Mouse (Mus musculus) left cerebral cortex, adult 18-20 months (tissue): ENCODE results near the gene Ppil2. TPM values are rescaled to one million over a fixed set of nuclear protein-coding genes. Genes with fewer than 3 reads are reported as not detected.

ENCODE experiments used
- DNase-seq, 2 experiments: peaks; one replicate each; pipeline ENCODE4 v3.0.0; 2021 to 2022; ENCODE audit warnings: low spot score in 2 of 2, mixed read lengths in 1 of 2
- microRNA-seq, 2 experiments: library from miRNA; unstranded; fragments of <30 nt; microRNA quantifications; one replicate each; pipeline ENCODE4 v1.2.0; 2021
- total RNA-seq, 2 experiments: library from RNA; stranded (reverse); gene quantifications; 2 replicates each; pipeline ENCODE4 v1.2.3; 2021

Gene Ppil2
- total RNA-seq, 2 experiments from 2014 or later, result 83.6 to 84.8 TPM

DNA sequence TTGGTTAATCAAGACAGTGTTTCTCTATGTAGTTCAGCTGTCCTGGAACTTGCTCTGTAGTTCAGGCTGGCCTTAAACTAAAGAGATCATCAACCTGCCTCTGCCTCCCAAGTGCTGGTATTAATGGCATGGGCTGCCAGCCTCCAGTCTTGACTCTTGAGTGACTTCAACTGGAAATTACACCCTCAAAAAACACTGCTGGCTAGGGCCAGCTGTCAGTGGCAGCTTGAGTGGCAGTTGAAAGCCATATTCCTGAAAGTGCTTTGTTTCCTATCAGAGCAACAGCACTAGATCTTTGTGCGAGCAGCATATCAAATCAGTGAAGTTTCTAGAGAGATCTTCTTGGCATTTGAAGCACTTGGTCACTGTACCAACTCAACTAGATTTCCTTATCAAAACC, 69.6 kb downstream of the Ppil2 start:
- no peak for DNase-seq

DNA sequence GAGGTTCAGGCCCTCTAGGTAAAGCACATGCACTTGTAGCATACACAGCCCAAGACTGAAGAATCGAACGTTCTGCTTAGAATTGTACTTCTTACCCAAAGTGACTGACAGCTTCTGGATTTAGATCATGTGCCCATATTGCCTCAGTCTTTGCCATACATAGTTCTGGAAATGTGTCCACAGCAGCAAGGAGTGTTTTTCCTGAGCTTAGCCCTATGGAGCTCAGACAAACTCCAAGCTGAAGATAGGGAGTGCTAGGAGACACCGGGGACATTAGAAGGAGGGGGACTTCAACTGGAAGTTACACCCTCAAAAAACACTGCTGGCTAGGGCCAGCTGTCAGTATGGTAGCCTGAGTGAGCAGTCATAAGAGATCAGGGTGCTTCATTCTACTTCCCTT, 70.3 kb downstream of the Ppil2 start:
- no peak for DNase-seq

Small RNAs within 50 kb of the gene (microRNA-seq; reads per million reads assigned to microRNA genes)
- gene Mir130b (86.3 to 102 reads per million in 2 experiments), gene Mir301b (2.5 to 5.1 reads per million in 2 experiments)

Other genes starting within 250 kb of the Ppil2 start
- not detected for gene Igll1, start 247.3 kb downstream of the Ppil2 start, total RNA-seq
- gene Top3b, start 240.5 kb downstream of the Ppil2 start, total RNA-seq, result 10 to 100 TPM; 60.3 to 60.4 TPM
- not detected for gene Vpreb1, start 240.4 kb downstream of the Ppil2 start, total RNA-seq
- 10 to 100 TPM; 49.2 to 56.0 TPM for gene Ppm1f, start 214.8 kb downstream of the Ppil2 start, total RNA-seq
- 100 to 1,000 TPM; 448 to 457 TPM for gene Mapk1, start 127.9 kb downstream of the Ppil2 start, total RNA-seq
- gene Ypel1, start 41.6 kb downstream of the Ppil2 start, total RNA-seq, result 10 to 100 TPM; 30.8 to 40.4 TPM
- 1 to 10 TPM; 2.4 to 3.9 TPM for gene 2610318N02Rik, start 13.9 kb upstream of the Ppil2 start, total RNA-seq
- gene Sdf2l1, start 21.1 kb upstream of the Ppil2 start, total RNA-seq, result 10 to 100 TPM; 28.1 to 30.8 TPM
- 10 to 100 TPM; 23.7 to 26.4 TPM for gene Ydjc, start 33.4 kb upstream of the Ppil2 start, total RNA-seq
- gene Ccdc116, start 36.0 kb upstream of the Ppil2 start, total RNA-seq, result 1 to 10 TPM; 1.6 to 4.4 TPM
- gene Ube2l3, start 91.4 kb upstream of the Ppil2 start, total RNA-seq, result 100 to 1,000 TPM; 133 to 147 TPM
- 1 to 10 TPM; 1.8 to 2.0 TPM for gene Rimbp3, start 97.3 kb upstream of the Ppil2 start, total RNA-seq
- 1 to 10 TPM; 5.3 to 6.1 TPM for gene Hic2, start 122.3 kb upstream of the Ppil2 start, total RNA-seq
- 100 to 1,000 TPM in 1 of 2 experiments, 10 to 100 TPM in 1; 92.5 to 102 TPM for gene Tmem191c, start 164.8 kb upstream of the Ppil2 start, total RNA-seq
- gene Serpind1, start 220.1 kb upstream of the Ppil2 start, total RNA-seq, result 1 to 10 TPM; 3.1 TPM